Mouse (Mus musculus): ENCODE data around the gene Mlc1.

Mlc1 gene

GRCm38 (mm10) chr15:88942783-88943182, 36.0 kb downstream of the Mlc1 start:
- no peak for DNase-seq (ENCODE audit: extremely low read depth, insufficient read length, low spot score)

- peak; percentile 29 for DNase-seq (ENCODE audit: extremely low read depth, insufficient read length, low spot score)
These were observed 41.5 kb downstream of the Mlc1 start for GRCm38 (mm10) chr15:88937291-88937650.

- DNase-seq (ENCODE audit: extremely low read depth, insufficient read length, low spot score), result peak; percentile 51
These were observed 42.1 kb downstream of the Mlc1 start for GRCm38 (mm10) chr15:88936619-88937290.

DNA sequence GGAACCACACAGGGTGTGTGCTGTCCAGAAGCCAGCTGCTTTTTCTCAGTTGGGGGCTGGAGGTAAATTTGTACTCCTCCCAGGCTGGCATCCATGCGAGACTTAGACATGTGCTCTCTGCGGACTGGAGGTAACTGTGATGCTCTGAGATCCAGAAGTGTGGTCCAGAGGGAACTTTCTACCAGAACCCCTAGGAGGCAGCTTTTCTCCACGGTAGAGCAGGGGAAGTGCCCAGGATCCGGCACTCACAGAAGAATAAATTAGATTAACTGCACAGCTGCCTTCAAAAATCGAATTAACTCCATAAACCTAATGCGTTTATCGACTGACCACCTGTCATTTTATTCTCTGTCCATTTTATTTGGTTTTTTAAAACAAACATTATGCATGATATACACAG, 44.7 kb downstream of the Mlc1 start:
- DNase-seq (ENCODE audit: extremely low read depth, insufficient read length, low spot score), result no peak

- no peak for DNase-seq (ENCODE audit: extremely low read depth, insufficient read length, low spot score)
These were observed 46.1 kb downstream of the Mlc1 start for GRCm38 (mm10) chr15:88932667-88933066.

GRCm38 (mm10) chr15:88921992-88922310, 56.9 kb downstream of the Mlc1 start:
- no peak for DNase-seq (ENCODE audit: extremely low read depth, insufficient read length, low spot score)

- peak; percentile 29 for DNase-seq (ENCODE audit: extremely low read depth, insufficient read length, low spot score)
These were observed 57.4 kb downstream of the Mlc1 start for GRCm38 (mm10) chr15:88921131-88921991.

GRCm38 (mm10) chr15:88920065-88920464, 58.7 kb downstream of the Mlc1 start:
- DNase-seq (ENCODE audit: extremely low read depth, insufficient read length, low spot score), result no peak

- DNase-seq (ENCODE audit: extremely low read depth, insufficient read length, low spot score), result no peak
These were observed 59.5 kb downstream of the Mlc1 start for GRCm38 (mm10) chr15:88919328-88919727.

DNA sequence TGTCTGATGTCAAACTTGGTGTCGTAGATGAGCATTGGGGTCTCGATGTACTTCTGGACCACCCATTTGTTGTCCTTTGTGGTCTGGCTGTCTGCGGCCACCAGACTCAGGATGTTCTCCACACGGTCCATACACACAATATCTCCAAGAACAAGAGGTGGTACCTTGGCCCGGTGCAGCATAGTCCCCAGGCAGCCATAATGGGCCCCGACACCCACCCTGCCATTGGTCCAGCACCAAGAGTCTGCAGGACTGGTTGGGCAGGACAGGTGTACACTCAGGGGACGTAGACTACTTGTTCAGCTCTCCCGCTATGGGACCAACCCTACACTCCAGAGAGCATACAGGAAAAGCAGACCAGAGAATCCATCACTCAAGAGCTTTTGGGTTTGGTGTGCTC, 61.7 kb downstream of the Mlc1 start:
- no peak for DNase-seq (ENCODE audit: extremely low read depth, insufficient read length, low spot score)

DNA sequence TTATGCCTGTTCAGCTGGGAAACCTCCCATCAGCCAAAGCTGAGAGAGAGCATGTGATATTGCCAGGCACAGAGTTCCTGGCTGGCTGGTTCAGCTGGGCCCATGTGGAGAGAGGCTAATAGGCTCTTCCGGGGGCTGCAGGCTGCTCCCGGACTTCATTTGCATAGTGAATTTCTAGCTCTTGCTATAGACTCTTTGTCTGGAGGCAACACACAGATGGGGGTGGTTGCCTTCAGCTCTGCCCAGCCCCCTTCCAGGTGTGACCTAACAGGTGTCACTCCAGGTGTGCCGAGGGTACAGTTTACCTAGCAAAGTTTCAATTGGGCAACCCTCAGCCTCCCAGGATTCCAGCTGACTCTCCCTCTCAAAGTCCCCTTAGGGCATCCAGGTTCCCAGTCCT, 62.4 kb downstream of the Mlc1 start:
- no peak for DNase-seq (ENCODE audit: extremely low read depth, insufficient read length, low spot score)

DNA sequence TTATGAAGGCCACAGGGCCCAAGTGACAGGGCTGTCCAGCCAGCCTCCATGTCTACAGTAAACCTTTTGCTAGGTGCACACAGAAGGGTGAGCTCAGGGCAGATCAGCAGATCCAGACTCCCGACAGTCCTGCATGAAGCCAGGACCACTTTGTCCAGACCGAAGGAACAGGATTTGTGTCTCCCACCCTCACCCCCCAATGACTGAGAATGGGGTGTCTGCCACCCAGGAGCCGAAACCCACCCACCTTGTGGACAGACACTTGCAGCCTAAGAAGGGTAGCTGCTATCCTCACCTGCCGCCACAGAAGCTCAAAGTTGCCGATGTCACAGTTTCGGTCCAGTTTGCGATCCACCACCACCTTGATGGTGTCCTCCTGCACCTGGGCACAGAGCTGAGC, 63.8 kb downstream of the Mlc1 start:
- no peak for DNase-seq (ENCODE audit: extremely low read depth, insufficient read length, low spot score)

GRCm38 (mm10) chr15:88906347-88906746, 72.5 kb downstream of the Mlc1 start:
- no peak for DNase-seq (ENCODE audit: extremely low read depth, insufficient read length, low spot score)

All from 3134 (cell line).